Mouse (Mus musculus) c-Kit-positive CD71-positive TER-119-positive erythroid progenitor cells, embryonic 14.5 days (primary cell): ENCODE data around the gene Abhd14a.

ENCODE experiments used
- DNase-seq: peaks from one replicate; pipeline ENCODE4 v3.0.0-alpha.2; 2013; ENCODE audit warnings: low spot score

The Abhd14a gene

DNA sequence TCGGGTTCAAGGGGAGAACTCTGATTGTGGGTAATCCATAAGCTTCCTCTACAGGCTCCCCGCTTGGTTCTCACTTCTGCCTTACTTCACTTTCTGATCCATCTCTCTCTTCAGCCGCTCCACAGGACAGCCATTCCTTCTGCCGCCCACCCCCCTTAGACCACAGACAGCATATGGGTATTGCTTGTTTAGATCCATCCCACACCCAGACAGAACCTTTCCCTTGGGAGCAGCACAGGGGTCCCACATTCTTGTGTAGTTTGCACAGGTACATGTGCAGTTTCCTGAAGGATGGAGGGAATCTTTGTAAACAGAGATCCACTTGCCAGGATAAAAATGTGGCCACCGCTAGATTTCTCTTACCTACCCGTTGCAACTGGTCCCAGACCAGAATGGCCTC lies 4.9 kb upstream of the Abhd14a start:
- DNase-seq: no peak

- DNase-seq: no peak
Measured at GRCm38 (mm10) chr9:106451899-106452298, 4.4 kb upstream of the Abhd14a start.

GRCm38 (mm10) chr9:106451298-106451697 lies 3.8 kb upstream of the Abhd14a start:
- no peak for DNase-seq

- no peak for DNase-seq
Measured at GRCm38 (mm10) chr9:106450661-106451060, 3.2 kb upstream of the Abhd14a start.

- DNase-seq: no peak
Measured at GRCm38 (mm10) chr9:106449947-106450346, 2.5 kb upstream of the Abhd14a start.

GRCm38 (mm10) chr9:106448498-106449031 lies 1.1 kb upstream of the Abhd14a start:
- no peak for DNase-seq

DNA sequence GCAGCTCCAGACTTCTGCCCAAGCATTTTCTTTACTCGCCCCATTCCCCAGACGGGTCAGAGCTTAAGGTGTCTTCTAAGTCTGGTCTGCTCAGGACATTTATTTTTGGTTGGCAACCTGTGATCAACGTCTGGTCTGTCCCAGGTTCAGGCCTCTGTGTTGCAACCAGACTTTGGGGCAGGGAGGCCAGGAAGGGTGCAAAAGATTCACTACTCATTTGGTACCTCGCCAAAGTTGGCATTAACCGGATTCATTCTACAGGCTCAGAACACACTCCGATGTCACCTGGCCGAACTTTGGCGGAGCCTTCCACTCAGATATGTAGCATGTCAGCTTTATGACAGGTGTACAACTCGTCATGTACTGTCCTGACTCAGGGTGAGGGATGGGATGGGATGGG lies 473 bp upstream of the Abhd14a start:
- DNase-seq: no peak

DNA sequence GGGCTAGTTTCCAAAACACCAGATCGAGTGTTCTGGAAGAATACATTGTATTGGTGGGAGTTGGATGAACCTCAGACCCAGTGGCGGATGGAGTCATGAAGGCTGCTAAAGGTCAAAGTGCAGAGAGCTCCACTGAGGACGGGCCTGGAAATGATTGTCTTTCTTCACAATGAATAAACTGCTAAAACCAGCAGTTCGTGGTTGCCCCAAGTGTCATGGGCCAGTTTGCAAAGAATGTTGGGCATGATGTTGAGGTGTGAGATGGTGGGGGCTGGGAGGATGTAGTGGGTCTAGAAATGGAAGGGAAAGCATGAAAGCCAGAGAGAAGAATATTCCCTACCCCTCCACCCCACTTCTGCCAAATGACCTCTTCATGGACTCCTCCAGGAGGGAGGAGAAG lies 2.6 kb downstream of the Abhd14a start:
- DNase-seq: no peak

GRCm38 (mm10) chr9:106442680-106443079 lies 4.8 kb downstream of the Abhd14a start:
- DNase-seq: no peak

DNA sequence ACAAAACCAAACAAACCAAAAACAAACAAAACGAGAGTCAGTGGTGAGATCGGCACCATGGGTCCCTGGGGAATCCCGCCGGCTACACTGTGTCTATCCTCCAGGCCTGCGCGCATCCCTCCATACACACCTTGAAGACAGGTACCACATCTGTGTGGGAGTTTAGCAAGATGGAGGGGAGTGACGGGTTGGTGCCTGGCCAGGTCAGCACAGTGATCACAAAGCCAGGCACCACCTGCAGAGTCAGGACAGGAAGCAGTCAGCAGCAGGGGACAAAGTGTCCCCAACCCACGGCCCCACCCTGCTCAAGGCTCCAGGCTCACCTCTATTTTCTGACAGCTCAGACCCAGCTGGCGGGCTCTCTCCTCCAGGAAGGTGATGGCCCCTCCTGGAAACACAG lies 10.9 kb downstream of the Abhd14a start:
- no peak for DNase-seq

GRCm38 (mm10) chr9:106433389-106433788 lies 14.1 kb downstream of the Abhd14a start:
- no peak for DNase-seq

DNA sequence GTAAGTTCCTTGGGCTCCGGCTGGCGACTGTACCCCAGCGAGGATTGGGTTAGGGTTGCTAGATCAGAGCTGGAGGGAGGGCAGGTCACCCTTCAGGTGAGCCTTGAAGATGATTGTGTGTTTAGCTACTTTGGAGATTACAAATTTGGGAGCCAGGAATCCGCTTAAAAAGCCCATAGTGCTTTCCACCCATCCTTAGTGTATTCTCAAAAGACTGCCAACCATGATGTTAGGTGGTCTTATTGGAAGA lies 17.5 kb downstream of the Abhd14a start:
- DNase-seq: no peak

DNA sequence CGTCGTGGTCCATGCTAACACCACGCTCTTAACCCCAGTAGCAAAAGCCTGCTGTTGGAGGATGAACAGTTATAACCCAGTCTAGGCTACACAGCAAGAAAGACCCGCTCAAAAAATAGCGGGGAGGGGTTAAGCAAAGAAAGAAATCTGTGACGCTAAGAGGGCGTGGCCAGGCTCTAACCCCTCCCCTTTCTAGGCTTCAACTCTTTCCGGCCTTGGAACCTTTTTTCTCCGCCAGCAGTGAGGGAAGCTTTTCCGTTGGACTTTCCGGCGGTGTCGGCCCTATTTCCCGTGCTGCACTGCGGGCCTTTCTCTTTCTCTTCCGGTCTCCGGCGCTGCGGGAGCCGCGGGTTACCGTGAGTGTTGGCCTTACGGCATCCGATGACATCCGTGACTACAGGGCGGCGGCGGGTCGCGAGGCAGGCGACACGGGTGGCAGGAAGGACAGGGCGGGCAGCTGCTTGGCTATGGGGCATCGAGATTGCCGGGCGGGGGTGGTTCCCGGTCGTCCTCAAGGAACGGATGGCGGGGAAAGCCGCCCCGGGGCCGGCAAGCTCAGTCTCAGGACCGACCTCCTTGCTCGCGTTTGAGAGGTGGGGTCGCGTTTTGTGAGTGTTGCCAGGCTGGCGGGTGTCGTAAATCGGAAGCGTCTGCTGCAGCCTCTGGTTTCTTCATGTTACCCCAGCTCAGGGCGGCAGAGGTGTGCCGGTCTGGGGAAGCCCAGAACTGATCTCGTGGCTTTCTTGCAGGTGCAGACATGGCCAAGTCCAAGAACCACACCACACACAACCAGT lies 18.1 kb downstream of the Abhd14a start, which contains the start of gene Rpl29:
Gene Rpl29, plus strand, starts transcription at position 234 of the 794 bp plus-strand sequence.
- peak; percentile 93 for DNase-seq

DNA sequence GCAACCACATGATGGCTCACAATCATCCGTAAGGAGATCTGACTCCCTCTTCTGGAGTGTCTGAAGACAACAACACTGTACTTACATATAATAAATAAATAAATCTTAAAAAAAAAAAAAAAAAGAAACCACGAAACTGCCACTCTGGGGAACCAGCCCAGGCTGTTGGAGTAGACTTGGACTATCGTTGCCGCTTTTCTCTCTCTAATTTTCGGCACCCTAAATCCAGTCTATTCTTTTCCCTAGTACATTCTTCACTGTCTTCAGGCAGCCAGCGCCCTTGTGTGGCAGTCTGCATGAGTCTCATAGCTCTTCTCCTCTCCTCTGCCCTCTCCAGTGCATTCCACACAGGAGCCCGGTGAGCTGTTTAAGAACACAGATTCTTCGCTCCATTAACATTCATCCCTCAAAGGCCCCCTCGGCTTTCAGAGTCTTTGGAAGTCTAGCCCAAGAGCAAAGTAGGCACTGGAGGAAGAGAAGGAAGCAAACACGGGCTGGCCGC lies 18.7 kb downstream of the Abhd14a start:
- DNase-seq: no peak

- peak; percentile 78 for DNase-seq
Measured at GRCm38 (mm10) chr9:106421865-106422160, 25.7 kb downstream of the Abhd14a start.

DNA sequence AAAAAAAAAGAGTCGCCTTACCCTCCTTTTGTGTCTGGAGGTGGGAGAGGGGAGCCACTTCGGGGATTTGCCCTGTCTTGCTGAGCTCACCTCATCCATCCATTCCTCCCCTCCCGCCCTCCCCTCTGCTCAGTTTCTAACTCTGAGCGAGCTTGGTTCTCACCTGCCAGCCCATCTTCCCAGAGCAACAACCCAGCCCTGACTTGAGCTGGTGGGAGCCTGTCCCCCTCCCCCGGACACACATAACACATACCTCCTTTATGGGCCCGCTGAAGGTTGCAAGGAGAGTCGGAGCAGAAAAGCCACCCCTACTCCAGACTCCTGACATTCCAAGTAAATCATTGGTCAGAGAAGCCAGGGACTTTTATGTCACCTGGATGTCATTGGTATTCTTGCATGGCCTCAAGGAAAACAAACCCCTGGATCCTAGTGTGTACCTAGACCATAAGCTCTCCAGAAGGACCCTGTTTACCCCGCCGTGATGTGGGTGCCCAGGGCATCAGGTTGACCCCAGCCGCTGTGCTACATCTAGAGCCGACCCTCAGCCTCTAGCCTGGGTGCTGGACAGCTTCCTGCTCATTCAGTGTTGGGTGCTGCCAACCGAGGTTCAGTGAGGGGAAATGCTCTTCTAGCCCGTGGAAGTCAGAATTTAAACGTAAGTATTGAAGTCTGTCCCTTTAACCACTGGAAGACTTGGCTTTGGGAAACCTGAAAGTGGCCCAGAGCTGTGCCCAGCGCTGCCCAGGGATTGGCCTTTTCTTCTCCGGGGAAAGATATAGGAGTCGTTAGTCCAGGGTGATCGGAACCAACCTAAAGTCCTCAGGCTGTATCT lies 26.2 kb downstream of the Abhd14a start:
- no peak for DNase-seq

GRCm38 (mm10) chr9:106420608-106421007 lies 26.9 kb downstream of the Abhd14a start:
- DNase-seq: no peak

- no peak for DNase-seq
Measured at GRCm38 (mm10) chr9:106417841-106418625, 29.4 kb downstream of the Abhd14a start.

GRCm38 (mm10) chr9:106416826-106417225 lies 30.7 kb downstream of the Abhd14a start:
- DNase-seq: no peak

DNA sequence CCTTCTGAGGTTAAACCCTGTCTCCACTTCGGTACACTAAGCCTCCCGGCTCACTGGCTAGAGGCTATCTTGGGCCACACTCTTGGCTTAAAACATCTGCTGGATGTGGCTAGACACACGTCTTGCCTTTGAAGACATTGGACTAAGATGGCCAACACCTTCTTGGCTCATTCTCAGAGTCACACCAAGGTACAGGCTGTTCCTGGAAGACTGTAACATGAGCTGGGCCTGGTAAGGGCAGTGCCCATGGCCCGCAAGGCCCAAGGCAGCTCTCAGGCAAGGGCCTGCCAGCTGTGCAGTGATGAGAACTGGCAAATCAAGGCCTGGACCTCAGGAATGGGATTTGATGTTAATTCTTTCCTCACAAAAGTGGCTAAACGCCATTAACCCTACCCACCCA lies 33.9 kb downstream of the Abhd14a start:
- DNase-seq: no peak

- no peak for DNase-seq
Measured at GRCm38 (mm10) chr9:106412210-106412609, 35.3 kb downstream of the Abhd14a start.

- DNase-seq: no peak
Measured at GRCm38 (mm10) chr9:106411729-106412128, 35.7 kb downstream of the Abhd14a start.
